Mouse (Mus musculus) C2C12 (cell line): ENCODE data around the gene Hat1. TPM values are rescaled to one million over a fixed set of nuclear protein-coding genes. Genes with fewer than 3 reads are reported as not detected.

Source experiments
- H3K27me3 ChIP-seq: one replicate; pipeline ENCODE4 v1.6.1; 2011; ENCODE audit not compliant: control insufficient read depth, insufficient read depth, insufficient read length
- H3K36me3 ChIP-seq: one replicate; pipeline ENCODE4 v1.6.1; 2011; ENCODE audit not compliant: control insufficient read depth, insufficient read depth
- H3K4me3 ChIP-seq: one replicate; pipeline ENCODE4 v1.5.1; 2011; ENCODE audit warnings: mild to moderate bottlenecking, control low read depth; ENCODE audit not compliant: poor library complexity, insufficient read depth, severe bottlenecking
- H3K79me2 ChIP-seq: one replicate; pipeline ENCODE4 v1.6.1; 2011; ENCODE audit not compliant: control insufficient read depth, insufficient read depth
- H3K79me3 ChIP-seq: one replicate; pipeline ENCODE4 v1.6.1; 2011; ENCODE audit warnings: low read depth, control low read depth
- H3ac ChIP-seq: one replicate; pipeline ENCODE3; 2011; ENCODE audit warnings: low read depth; ENCODE audit not compliant: control insufficient read depth, insufficient read length
- CEBPB ChIP-seq: IDR thresholded peaks from one replicate; pipeline ENCODE4 v1.6.1; 2011; ENCODE audit warnings: low read depth, mild to moderate bottlenecking, control low read depth, moderate library complexity
- CTCF ChIP-seq: IDR thresholded peaks from one replicate; pipeline ENCODE4 v1.5.1; 2011; ENCODE audit not compliant: control insufficient read depth, insufficient read depth, insufficient read length
- FOSL1 ChIP-seq: IDR thresholded peaks from one replicate; pipeline ENCODE4 v1.8.0; 2011; ENCODE audit warnings: mild to moderate bottlenecking, low read length; ENCODE audit not compliant: poor library complexity, insufficient read depth, severe bottlenecking
- MAX ChIP-seq: IDR thresholded peaks from one replicate; pipeline ENCODE4 v1.6.1; 2011; ENCODE audit warnings: mild to moderate bottlenecking, control low read depth
- MYOD1 ChIP-seq: IDR thresholded peaks from one replicate; pipeline ENCODE4 v1.6.1; 2011; ENCODE audit warnings: low read depth; ENCODE audit not compliant: control insufficient read depth, insufficient read length
- MYOG ChIP-seq: IDR thresholded peaks from one replicate; pipeline ENCODE4 v1.6.1; 2011; ENCODE audit not compliant: control insufficient read depth, insufficient read length; ENCODE audit errors: extremely low read depth
- USF1 ChIP-seq: IDR thresholded peaks from one replicate; pipeline ENCODE4 v1.6.1; 2011; ENCODE audit warnings: low read depth, mild to moderate bottlenecking, control low read depth, moderate library complexity
- polyA plus RNA-seq: library from polyadenylated mRNA; unstranded; fragments of >200 nt; fragmentation: generic; extraction: Trizol; gene quantifications from one replicate; pipeline ENCODE4 v1.2.1, GENCODE M21; 2012; ENCODE audit warnings: missing spikeins

The Hat1 gene
- polyA plus RNA-seq, 1 experiment, result 46.6 TPM

GRCm38 (mm10) chr2:71462066-71462465 is 73.3 kb downstream of the Hat1 start:
- peaks cover 3% of the 10 kb centered on the region for H3K36me3 ChIP-seq
- TF ChIP-seq MYOG, result no peak
- TF ChIP-seq FOSL1, result no peak
- TF ChIP-seq USF1, result no peak
- TF ChIP-seq MYOD1, result no peak
- no peak for TF ChIP-seq CEBPB
- TF ChIP-seq MAX, result no peak
- TF ChIP-seq CTCF, result no peak
- no peak overlapping the region for H3K4me3 ChIP-seq
- peaks cover 2% of the 10 kb centered on the region for H3K79me3 ChIP-seq
- H3K79me2 ChIP-seq, result peaks cover 6% of the 10 kb centered on the region
- no peaks in the 10 kb centered on the region for H3K27me3 ChIP-seq
- no peak overlapping the region for H3ac ChIP-seq

- peaks cover 2% of the 10 kb centered on the region for H3K79me3 ChIP-seq
- no peaks in the 10 kb centered on the region for H3K27me3 ChIP-seq
- peaks cover 3% of the 10 kb centered on the region for H3K36me3 ChIP-seq
- H3K4me3 ChIP-seq, result no peak overlapping the region
- no peak overlapping the region for H3ac ChIP-seq
- H3K79me2 ChIP-seq, result peaks cover 6% of the 10 kb centered on the region
- no peak for TF ChIP-seq FOSL1
- no peak for TF ChIP-seq CEBPB
- TF ChIP-seq MYOD1, result no peak
- no peak for TF ChIP-seq MYOG
- TF ChIP-seq MAX, result no peak
- TF ChIP-seq USF1, result no peak
- TF ChIP-seq CTCF, result no peak
These were observed 73.8 kb downstream of the Hat1 start for GRCm38 (mm10) chr2:71462553-71462952.

DNA sequence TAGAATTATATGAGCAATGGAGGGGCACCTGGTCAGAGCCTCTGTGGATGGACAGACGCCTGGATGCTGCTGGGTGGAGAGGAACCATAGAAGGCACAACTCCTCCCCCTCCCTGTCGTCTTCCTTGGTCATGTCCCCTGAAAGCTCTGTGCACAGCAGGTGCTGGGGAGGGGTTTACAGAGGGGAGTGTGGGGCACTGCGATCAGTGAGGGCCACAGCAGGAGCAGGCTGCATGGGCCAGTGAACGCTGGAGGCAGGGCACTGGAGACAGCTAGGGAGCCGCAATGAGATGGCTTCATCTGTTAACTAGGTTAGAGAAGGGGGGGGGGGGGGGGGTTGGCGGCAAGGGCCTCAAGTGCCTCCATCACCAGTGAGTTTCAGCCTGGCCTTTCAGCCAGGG is 77.3 kb downstream of the Hat1 start:
- Histone ChIP-seq H3K27me3 (no peaks in the 10 kb centered on the region), H3ac (no peak overlapping the region), H3K79me3 (no peaks in the 10 kb centered on the region), H3K4me3 (no peak overlapping the region), H3K79me2 (peaks cover 6% of the 10 kb centered on the region), H3K36me3 (peaks cover 3% of the 10 kb centered on the region)
- TF ChIP-seq CTCF (no peak), FOSL1 (no peak), USF1 (no peak), MAX (no peak), MYOD1 (no peak), MYOG (no peak), CEBPB (no peak)

GRCm38 (mm10) chr2:71466861-71467450 is 78.2 kb downstream of the Hat1 start:
- H3K79me3 ChIP-seq, result no peaks in the 10 kb centered on the region
- peaks cover 3% of the 10 kb centered on the region for H3K36me3 ChIP-seq
- no peak for TF ChIP-seq FOSL1
- no peak for TF ChIP-seq CEBPB
- no peak for TF ChIP-seq USF1
- TF ChIP-seq MAX, result no peak
- TF ChIP-seq CTCF, result no peak

GRCm38 (mm10) chr2:71471094-71471493 is 82.3 kb downstream of the Hat1 start:
- Histone ChIP-seq H3ac (no peak overlapping the region), H3K79me3 (no peaks in the 10 kb centered on the region), H3K36me3 (no peaks in the 10 kb centered on the region), H3K27me3 (no peaks in the 10 kb centered on the region), H3K4me3 (no peak overlapping the region), H3K79me2 (no peaks in the 10 kb centered on the region)
- TF ChIP-seq CTCF (no peak), USF1 (no peak), MYOG (no peak), CEBPB (no peak), MYOD1 (no peak), FOSL1 (no peak), MAX (no peak)

More at GRCm38 (mm10) chr2:71466861-71467450, 78.2 kb downstream of the Hat1 start:
- Histone ChIP-seq H3ac (no peak overlapping the region), H3K79me2 (peaks cover under 1% of the 10 kb centered on the region), H3K4me3 (no peak overlapping the region), H3K27me3 (no peaks in the 10 kb centered on the region)

- Histone ChIP-seq H3K27me3 (no peaks in the 10 kb centered on the region), H3K79me2 (no peaks in the 10 kb centered on the region), H3K4me3 (no peak overlapping the region), H3K36me3 (no peaks in the 10 kb centered on the region), H3ac (no peak overlapping the region), H3K79me3 (no peaks in the 10 kb centered on the region)
- TF ChIP-seq MAX (no peak), CEBPB (no peak)
These were observed 85.1 kb downstream of the Hat1 start for GRCm38 (mm10) chr2:71473830-71474229.
